Mouse (Mus musculus) liver, adult 2 months (tissue): ENCODE measurements around the gene Sh3tc1.

ENCODE experiments used
- CTCF ChIP-seq: fragments of 200-500 bp; IDR thresholded peaks from 2 replicates; pipeline ENCODE4 v1.5.1; 2011; ENCODE audit warnings: low read depth, low read length, control low read depth
- POLR2A ChIP-seq: fragments of 200-500 bp; IDR thresholded peaks from 2 replicates; pipeline ENCODE4 v1.6.1; 2011; ENCODE audit warnings: low read length, control low read depth; ENCODE audit not compliant: insufficient read depth; ENCODE audit errors: extremely low read depth

- TF ChIP-seq CTCF, result no peak
- no peak for TF ChIP-seq POLR2A
Measured at GRCm38 (mm10) chr5:35721933-35722332, 17.9 kb downstream of the Sh3tc1 start.
